Mouse (Mus musculus) olfactory bulb, adult 2 months (tissue): ENCODE results near the gene Rfx4.

Experiments
- CTCF ChIP-seq: fragments of 200-500 bp; IDR thresholded peaks from 2 replicates; pipeline ENCODE4 v1.5.1; 2012; ENCODE audit warnings: low read depth, mild to moderate bottlenecking, low read length, moderate library complexity; ENCODE audit not compliant: insufficient read depth
- POLR2A ChIP-seq: fragments of 200-500 bp; IDR thresholded peaks from 2 replicates; pipeline ENCODE4 v1.6.1; 2012; ENCODE audit warnings: mild to moderate bottlenecking, low read depth, low read length, moderate library complexity; ENCODE audit not compliant: insufficient read depth

GRCm38 (mm10) chr10:84759511-84760117 lies 3.8 kb downstream of the Rfx4 start:
- TF ChIP-seq POLR2A (no peak), CTCF (no peak)
